Mouse (Mus musculus) intestine, embryonic 14.5 days (tissue): ENCODE measurements around the gene Rasgef1b. TPM values are rescaled to one million over a fixed set of nuclear protein-coding genes. Genes with fewer than 3 reads are reported as not detected.

Experiments used
- ATAC-seq: fragments of 200-750 bp; cut with Nextera tagmentation; replicated peaks from 2 replicates; pipeline ENCODE4 v1.8.0; 2017; ENCODE audit warnings: low read depth, moderate number of reproducible peaks, moderate TSS enrichment, moderate library complexity; ENCODE audit not compliant: low FRiP score, low TSS enrichment
- DNase-seq: peaks from one replicate; pipeline ENCODE4 v3.0.0-alpha.2; 2018; ENCODE audit warnings: low spot score
- H3K27ac ChIP-seq: fragments of 300-500 bp; sonication (generic); 2 replicates; pipeline ENCODE4 v1.5.1; 2014; ENCODE audit warnings: low read depth, mild to moderate bottlenecking, control low read depth
- H3K27me3 ChIP-seq: fragments of 300-500 bp; sonication (generic); replicated peaks from 2 replicates; pipeline ENCODE4 v1.6.1; 2014; ENCODE audit warnings: low read length, control low read depth; ENCODE audit not compliant: control insufficient read depth, insufficient read depth
- H3K36me3 ChIP-seq: fragments of 300-500 bp; sonication (generic); 2 replicates; pipeline ENCODE4 v1.6.1; 2014; ENCODE audit warnings: low read length, control low read depth; ENCODE audit not compliant: control insufficient read depth, insufficient read depth
- H3K4me1 ChIP-seq: fragments of 300-500 bp; sonication (generic); replicated peaks from 2 replicates; pipeline ENCODE4 v1.6.1; 2014; ENCODE audit warnings: low read length, control low read depth, mixed read lengths; ENCODE audit not compliant: control insufficient read depth, insufficient read depth
- H3K4me2 ChIP-seq: fragments of 300-500 bp; sonication (generic); 2 replicates; pipeline ENCODE4 v1.6.1; 2014; ENCODE audit warnings: low read length
- H3K4me3 ChIP-seq: fragments of 300-500 bp; sonication (generic); 2 replicates; pipeline ENCODE4 v1.5.1; 2014; ENCODE audit warnings: low read depth, low read length, control low read depth, mixed read lengths
- H3K9ac ChIP-seq: fragments of 300-500 bp; sonication (generic); 2 replicates; pipeline ENCODE4 v1.6.1; 2014; ENCODE audit warnings: mild to moderate bottlenecking, low read length
- H3K9me3 ChIP-seq: fragments of 300-500 bp; sonication (generic); 2 replicates; pipeline ENCODE4 v1.6.1; 2016; ENCODE audit warnings: low read length, control low read depth; ENCODE audit not compliant: control insufficient read depth
- WGBS: fragments of 180-500 bp; shearing (Covaris S2); extraction: QIAGEN DNeasy Blood & Tissue Kit; methylation state at CpG from one replicate; pipeline ENCODE4 v1.1.7; 2014; 5-methylcytosine and 5-hydroxymethylcytosine counted together
- polyA plus RNA-seq: library from polyadenylated mRNA; unstranded; fragments of >200 nt; fragmentation: Nextera tagmentation; extraction: Ambion mirVana; gene quantifications from 2 replicates; pipeline ENCODE4 v1.2.1, GENCODE M21; 2014

Gene Rasgef1b
- polyA plus RNA-seq, 1 experiment from 2014 or later: 13.0 TPM

- ATAC-seq (no peak), DNase-seq (no peak)
- 76% methylated on average over 6 of the region's 6 CpGs for WGBS
- Histone ChIP-seq H3K36me3 (no peaks in the 10 kb centered on the region), H3K4me3 (no peak overlapping the region), H3K27me3 (no peaks in the 10 kb centered on the region), H3K4me1 (no peaks in the 10 kb centered on the region), H3K4me2 (no peak overlapping the region), H3K27ac (no peak overlapping the region), H3K9ac (no peak overlapping the region), H3K9me3 (no peaks in the 10 kb centered on the region)
These were observed 288.8 kb downstream of the Rasgef1b start for GRCm38 (mm10) chr5:99440109-99440508.

- H3K4me3 ChIP-seq: no peak overlapping the region
- DNase-seq: no peak
- H3K27ac ChIP-seq: no peak overlapping the region
- WGBS: 42% methylated on average over 1 of the region's 1 CpGs
- no peak overlapping the region for H3K4me2 ChIP-seq
- H3K9me3 ChIP-seq: no peaks in the 10 kb centered on the region
- no peaks in the 10 kb centered on the region for H3K36me3 ChIP-seq
- H3K4me1 ChIP-seq: no peaks in the 10 kb centered on the region
- no peak for ATAC-seq
- H3K9ac ChIP-seq: no peak overlapping the region
- no peaks in the 10 kb centered on the region for H3K27me3 ChIP-seq
These were observed 290.3 kb downstream of the Rasgef1b start for GRCm38 (mm10) chr5:99438526-99438925.

- no peak for ATAC-seq
- Histone ChIP-seq H3K4me2 (no peak overlapping the region), H3K4me1 (peaks cover 7% of the 10 kb centered on the region; the same call in 1 of the 2 replicates), H3K4me3 (no peak overlapping the region), H3K27ac (no peak overlapping the region), H3K27me3 (no peaks in the 10 kb centered on the region), H3K9ac (no peak overlapping the region), H3K9me3 (no peaks in the 10 kb centered on the region), H3K36me3 (no peaks in the 10 kb centered on the region)
- 90% methylated on average over 4 of the region's 4 CpGs for WGBS
- no peak for DNase-seq
These were observed 294.6 kb downstream of the Rasgef1b start for GRCm38 (mm10) chr5:99434226-99434625.

GRCm38 (mm10) chr5:99432471-99432870 lies 296.4 kb downstream of the Rasgef1b start:
- Histone ChIP-seq H3K27ac (no peak overlapping the region), H3K9ac (no peak overlapping the region), H3K4me3 (no peak overlapping the region), H3K27me3 (no peaks in the 10 kb centered on the region), H3K9me3 (no peaks in the 10 kb centered on the region), H3K4me1 (peaks cover 11% of the 10 kb centered on the region; the same call in 1 of the 2 replicates), H3K36me3 (no peaks in the 10 kb centered on the region), H3K4me2 (no peak overlapping the region)
- DNase-seq (no peak), ATAC-seq (no peak)
- WGBS: 95% methylated on average over 8 of the region's 8 CpGs

- ATAC-seq (no peak), DNase-seq (no peak)
- H3K9me3 ChIP-seq: no peaks in the 10 kb centered on the region
- WGBS: 77% methylated on average over 8 of the region's 8 CpGs
- H3K27me3 ChIP-seq: no peaks in the 10 kb centered on the region
- peak overlapping the region; percentile 0; the same call in 1 of the 2 replicates for H3K27ac ChIP-seq
- H3K4me1 ChIP-seq: peaks cover 11% of the 10 kb centered on the region; the same call in 1 of the 2 replicates
- H3K4me2 ChIP-seq: no peak overlapping the region
- H3K9ac ChIP-seq: no peak overlapping the region
- H3K36me3 ChIP-seq: no peaks in the 10 kb centered on the region
- no peak overlapping the region for H3K4me3 ChIP-seq
These were observed 299.6 kb downstream of the Rasgef1b start for GRCm38 (mm10) chr5:99429273-99429672.

GRCm38 (mm10) chr5:99428648-99429047 lies 300.2 kb downstream of the Rasgef1b start:
- no peaks in the 10 kb centered on the region for H3K9me3 ChIP-seq
- H3K36me3 ChIP-seq: no peaks in the 10 kb centered on the region
- H3K4me1 ChIP-seq: peaks cover 11% of the 10 kb centered on the region; the same call in 1 of the 2 replicates
- DNase-seq: no peak
- 24% methylated on average over 5 of the region's 5 CpGs for WGBS
- 0 out of 2 replicates have a peak, but pooled peaks have one; percentile 55 for ATAC-seq
- H3K4me2 ChIP-seq: no peak overlapping the region
- no peak overlapping the region for H3K4me3 ChIP-seq
- H3K27ac ChIP-seq: peak overlapping the region; percentile 0; the same call in 1 of the 2 replicates
- H3K9ac ChIP-seq: no peak overlapping the region
- H3K27me3 ChIP-seq: no peaks in the 10 kb centered on the region

GRCm38 (mm10) chr5:99423271-99423670 lies 305.6 kb downstream of the Rasgef1b start:
- H3K9ac ChIP-seq: no peak overlapping the region
- H3K27me3 ChIP-seq: no peaks in the 10 kb centered on the region
- no peaks in the 10 kb centered on the region for H3K4me1 ChIP-seq
- 84% methylated on average over 5 of the region's 5 CpGs for WGBS
- H3K4me3 ChIP-seq: no peak overlapping the region
- H3K27ac ChIP-seq: no peak overlapping the region
- H3K4me2 ChIP-seq: no peak overlapping the region
- DNase-seq: no peak
- no peak for ATAC-seq
- H3K9me3 ChIP-seq: no peaks in the 10 kb centered on the region
- H3K36me3 ChIP-seq: no peaks in the 10 kb centered on the region

GRCm38 (mm10) chr5:99422856-99423255 lies 306.0 kb downstream of the Rasgef1b start:
- H3K4me2 ChIP-seq: no peak overlapping the region
- H3K9ac ChIP-seq: no peak overlapping the region
- H3K9me3 ChIP-seq: no peaks in the 10 kb centered on the region
- H3K36me3 ChIP-seq: no peaks in the 10 kb centered on the region
- no peaks in the 10 kb centered on the region for H3K27me3 ChIP-seq
- no peak overlapping the region for H3K27ac ChIP-seq
- no peak for DNase-seq
- WGBS: 88% methylated on average over 4 of the region's 4 CpGs
- no peak for ATAC-seq
- H3K4me1 ChIP-seq: no peaks in the 10 kb centered on the region
- H3K4me3 ChIP-seq: no peak overlapping the region

- no peak for ATAC-seq
- no peaks in the 10 kb centered on the region for H3K27me3 ChIP-seq
These were observed 306.8 kb downstream of the Rasgef1b start for GRCm38 (mm10) chr5:99422092-99422491.

More at GRCm38 (mm10) chr5:99422092-99422491, 306.8 kb downstream of the Rasgef1b start:
- H3K4me2 ChIP-seq: no peak overlapping the region
- no peaks in the 10 kb centered on the region for H3K36me3 ChIP-seq
- no peak overlapping the region for H3K27ac ChIP-seq
- DNase-seq: no peak
- WGBS: 65% methylated on average over 6 of the region's 6 CpGs
- no peaks in the 10 kb centered on the region for H3K9me3 ChIP-seq
- H3K4me1 ChIP-seq: no peaks in the 10 kb centered on the region
- H3K9ac ChIP-seq: no peak overlapping the region
- H3K4me3 ChIP-seq: no peak overlapping the region
